Mouse (Mus musculus) ovary, adult 18-20 months (tissue): ENCODE measurements at regions not wholly inside any gene's neighbourhood (a gene's known extent, or its start where the extent isn't known, plus 50 kb on each side); places are given as distances from the start of the nearest gene placed in this dataset.

Experiments
- DNase-seq: peaks from one replicate; pipeline ENCODE4 v3.0.0; 2022; ENCODE audit warnings: low spot score, mixed read lengths

DNA sequence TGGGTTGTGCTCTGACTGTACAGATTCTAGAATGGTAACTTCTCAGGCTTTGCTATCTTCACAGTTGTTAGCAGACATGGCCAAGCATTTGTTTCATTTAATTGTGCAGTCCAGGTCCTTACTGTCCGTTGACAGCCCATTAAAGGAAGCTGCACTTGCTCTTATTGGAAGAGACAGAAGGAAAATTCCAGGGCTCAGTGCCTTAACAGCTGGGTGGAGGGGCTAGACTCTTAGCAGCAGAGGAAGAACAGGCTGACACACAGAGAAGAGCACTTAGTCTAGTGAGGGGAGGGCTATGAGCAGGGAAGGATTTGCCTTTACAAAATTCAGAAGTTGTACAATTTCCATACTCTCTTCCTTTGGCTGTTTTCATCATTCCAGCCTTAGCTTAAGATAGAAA lies 161.5 kb upstream of the Ghitm start:
- no peak for DNase-seq

DNA sequence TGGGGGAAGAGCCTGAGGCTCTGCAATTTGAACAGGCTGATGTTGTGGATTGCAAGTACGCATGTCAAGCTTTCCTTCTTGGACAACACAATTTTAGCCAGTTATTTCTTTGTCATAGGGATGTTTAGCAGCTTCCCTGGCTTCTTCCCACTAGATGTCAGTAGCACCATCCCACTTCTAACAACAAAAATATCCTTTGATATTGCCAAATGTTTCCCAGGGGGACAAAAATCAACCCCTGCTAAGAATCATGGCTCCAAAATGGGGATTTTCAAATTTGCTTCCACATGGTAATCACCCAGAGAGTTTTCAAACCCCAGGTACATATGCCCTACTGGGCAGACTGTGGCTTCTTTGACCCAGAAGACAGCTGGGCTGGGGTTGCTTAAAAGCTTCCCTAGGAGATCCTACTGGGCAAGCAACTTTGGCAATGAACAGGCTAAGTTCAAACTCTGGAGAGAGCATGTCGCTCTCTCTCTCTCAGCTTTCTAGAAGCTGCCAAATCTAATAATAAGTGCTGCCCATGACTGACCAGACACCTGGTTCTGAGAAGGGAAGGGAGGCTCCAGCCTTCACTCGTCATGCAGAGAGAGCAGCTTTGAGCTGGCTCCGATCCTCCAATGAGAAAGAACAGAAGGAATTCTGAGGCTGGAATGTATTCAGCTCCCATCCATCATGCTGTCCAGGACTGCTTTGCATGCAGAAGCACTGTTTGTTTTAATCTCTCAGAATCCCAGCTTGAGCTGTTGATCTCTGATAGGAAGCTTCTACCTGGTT lies 157.2 kb upstream of the Ghitm start:
- peak; percentile 3 for DNase-seq

DNA sequence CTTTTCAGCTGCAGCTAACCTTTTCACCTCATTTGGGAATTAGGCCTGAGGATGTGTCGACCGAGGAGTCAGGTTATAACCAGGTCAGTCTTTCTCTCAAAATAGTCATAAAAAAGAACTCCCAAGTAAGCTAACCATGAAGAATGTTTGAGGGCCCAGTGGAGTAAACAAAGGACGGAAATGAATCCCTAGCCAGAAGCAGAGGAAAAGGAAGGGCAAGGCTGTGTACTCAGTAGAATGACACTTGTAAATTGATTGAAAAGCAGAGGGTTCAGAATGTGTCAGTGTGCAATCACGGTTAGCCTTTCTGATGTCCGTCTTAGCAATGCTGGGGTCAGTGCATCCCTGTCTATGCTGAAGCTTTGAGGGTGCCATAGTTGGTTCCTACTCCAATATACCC lies 149.3 kb upstream of the Ghitm start:
- DNase-seq: no peak

DNA sequence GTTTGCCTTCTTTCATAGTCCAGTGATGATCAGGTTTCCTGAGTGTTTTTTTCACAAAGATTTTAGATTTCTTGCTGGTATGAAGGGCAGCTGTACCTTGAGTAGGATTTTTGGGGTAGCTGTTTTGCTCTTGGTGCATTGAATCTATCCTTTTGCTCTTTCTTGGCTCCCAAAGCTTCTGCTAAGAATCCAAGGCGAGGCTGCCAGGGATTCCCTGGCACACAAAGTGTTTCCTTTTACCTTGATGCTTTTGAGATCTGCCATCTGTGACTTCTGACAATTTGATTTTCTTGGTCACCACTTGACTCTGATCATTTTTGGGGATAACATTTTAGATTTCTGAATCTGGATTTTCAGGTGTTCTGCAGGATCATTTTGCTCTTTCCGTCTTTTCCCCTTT lies 144.3 kb upstream of the Ghitm start:
- DNase-seq: no peak

DNA sequence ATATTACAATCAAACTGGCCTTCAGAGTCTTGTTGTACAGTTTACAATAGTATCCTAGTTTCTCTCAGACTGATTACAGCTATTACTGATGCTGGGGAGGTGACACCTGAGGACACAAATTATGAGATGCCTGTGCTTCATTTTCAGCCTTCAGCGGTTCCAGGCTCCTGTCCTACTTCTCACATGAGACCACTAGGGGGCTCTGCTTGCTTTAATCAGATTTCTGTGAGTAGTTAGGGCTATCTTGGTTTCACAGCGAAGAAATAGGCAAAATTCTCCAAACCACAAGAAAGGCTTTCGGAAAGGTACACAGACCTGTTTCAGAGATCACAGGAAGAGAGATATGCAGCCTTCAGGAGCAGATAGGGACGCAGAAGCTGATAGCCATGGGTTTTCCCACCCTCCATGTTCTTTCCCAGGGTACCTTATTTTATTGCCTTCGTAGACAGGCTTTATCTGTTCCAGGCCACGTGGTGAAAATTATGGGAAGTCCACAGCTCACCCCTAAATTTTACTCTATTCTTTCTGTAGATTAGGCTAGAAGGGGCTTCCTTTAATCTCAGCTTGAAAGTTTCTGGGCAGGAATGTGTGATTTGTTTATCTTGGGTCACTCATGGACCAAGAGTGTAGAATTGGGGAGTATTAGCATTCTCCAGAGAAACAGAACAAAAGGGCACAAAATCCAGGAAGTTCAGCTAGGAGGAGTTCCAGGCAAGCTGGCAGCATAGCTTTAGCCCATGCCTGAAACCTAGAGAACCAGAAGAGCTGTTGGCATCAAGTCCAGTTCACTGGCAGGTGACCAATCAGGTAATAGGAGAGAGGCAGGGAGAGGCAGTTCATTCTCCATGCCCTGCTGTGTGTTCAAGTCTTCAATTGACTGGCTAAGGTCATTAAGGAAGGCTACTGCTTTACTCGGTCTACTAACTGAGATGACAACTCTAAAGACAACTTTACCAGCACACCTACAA lies 141.9 kb upstream of the Ghitm start:
- no peak for DNase-seq

DNA sequence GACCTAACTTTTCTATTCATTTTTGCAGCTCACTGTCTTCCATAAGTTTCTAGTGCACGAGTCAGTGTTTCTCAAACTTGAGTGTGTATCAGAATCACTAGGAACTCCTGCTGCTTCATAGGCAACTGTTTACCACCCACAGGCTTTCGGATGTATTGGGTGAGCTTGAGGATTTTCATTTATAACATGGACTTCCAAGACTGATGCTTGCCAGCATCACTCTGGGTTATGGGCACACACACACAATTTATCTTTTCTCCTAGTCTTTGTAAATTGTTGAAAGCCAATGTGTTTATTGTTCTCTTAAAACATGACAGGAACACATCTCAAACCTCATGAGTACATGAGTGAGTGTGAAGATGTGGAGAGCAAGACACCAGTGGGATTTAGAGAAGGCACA lies 137.0 kb upstream of the Ghitm start:
- DNase-seq: no peak

DNA sequence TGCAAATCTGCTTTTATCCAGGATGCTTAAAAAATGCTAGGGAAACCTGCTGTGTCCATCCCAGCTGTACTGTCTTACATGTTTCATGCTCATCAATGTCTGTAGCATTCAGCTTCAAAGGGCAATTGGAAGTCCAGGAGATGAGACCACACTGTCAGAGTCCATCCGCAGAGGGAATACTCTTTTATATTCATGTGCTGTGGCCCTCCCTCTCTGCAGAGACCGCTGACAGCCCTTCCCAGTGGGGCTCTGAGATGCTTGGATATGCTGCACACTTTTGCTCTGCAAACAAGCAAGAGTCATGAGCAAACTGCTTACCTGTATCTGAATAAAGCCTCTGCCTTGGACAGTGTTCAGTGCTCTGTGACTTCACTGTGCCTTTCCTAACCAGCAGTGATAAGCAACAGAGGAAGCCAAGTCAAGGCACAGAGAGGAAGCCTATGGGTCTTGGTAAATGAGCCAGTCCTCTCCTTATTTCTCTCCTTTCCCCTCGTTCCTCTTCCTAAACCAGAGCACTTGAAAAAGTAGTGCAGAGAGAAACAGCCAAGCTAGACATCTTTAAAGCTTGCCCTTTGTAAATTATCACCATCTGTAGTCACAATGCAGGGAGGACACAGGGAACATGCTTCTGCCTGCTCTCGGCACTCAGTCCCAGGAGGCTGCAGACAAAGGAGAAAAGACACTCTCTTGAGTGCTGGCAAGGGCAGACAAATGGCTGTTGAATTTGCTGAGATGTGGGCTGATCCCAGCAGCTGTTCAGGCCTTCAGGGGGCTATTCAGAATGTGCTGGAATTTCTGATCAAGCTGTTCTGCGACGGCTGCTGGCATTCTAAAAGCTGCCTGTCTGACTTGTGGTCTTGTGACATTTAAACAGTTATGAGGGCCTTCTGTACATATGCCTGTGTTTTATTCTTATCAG lies 136.2 kb upstream of the Ghitm start:
- DNase-seq: no peak

DNA sequence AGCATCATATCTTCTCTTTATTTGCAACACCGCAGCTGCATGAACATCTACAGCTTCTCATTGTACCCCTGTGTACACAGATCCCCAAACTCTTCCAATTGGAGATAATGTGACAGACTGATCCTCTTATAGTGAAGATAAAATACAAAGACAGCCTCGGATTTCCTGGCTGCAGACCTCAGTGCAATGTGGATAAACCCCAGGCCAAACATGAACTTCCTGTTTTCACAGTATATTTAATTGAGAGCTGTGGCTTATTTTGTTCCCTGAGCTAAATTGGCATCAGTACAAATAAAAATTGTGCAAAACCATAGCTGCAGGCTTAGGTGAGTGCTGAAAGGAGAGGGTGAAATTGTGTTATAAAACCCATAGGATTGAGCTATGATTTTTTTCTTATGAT lies 134.8 kb upstream of the Ghitm start:
- no peak for DNase-seq

DNA sequence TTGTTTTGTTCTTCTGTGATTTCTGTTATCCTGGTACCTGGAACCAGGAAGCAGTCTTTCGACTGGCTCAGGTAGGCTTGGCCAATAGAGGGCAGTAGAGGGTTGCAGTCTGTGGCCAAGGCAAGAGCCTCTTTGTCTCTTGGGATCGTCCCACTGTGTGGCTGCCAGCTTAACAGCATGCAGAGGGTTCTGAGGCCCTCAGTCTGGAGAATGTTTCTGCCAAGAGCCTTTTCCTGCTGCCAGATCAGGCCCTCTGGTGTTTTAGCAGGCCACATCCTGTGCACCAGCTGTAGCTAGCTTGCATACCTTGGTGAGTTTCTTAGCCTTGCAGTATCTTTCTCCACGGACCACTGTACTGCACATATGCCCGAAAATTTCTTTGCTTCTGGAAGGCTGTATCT lies 103.6 kb upstream of the Ghitm start:
- peak; percentile 5 for DNase-seq

DNA sequence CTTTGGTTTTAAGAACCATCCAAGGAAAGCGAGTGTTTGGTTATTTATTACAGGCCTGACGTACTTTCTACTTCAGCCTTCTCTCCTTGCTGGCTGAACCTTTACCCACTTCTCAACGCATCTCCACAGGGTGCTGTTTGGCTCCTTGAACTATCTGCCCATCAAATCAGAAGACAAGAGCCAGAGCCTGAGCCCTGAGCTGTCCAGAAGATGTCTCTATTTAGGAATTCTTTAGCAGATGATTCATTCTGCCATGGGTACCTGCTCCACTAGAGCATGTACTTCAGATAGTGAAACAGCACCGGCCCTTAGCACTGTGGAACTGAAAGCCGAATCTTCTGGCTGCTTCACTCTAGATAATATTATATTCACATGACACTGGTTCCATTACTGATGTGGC lies 102.1 kb upstream of the Ghitm start:
- DNase-seq: no peak

DNA sequence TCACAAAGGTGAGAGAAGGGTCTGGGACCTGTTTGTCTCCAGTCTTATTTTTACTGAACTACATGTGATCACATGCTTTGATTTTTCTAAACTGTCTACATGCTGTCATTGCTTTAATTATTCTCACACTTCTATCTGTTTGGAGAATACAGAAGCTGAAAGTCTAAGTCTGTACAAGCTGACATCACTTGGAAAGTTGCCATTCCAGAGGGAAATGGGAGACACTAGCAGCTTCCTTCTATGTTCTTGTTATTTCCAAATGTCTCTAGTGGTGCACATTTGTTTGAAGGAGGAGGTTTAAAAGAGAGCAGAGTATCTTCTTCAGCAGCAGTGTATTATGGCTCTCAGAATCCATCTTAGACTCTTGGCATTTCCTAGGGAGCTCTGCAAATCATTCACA lies 73.2 kb upstream of the Ghitm start:
- no peak for DNase-seq

DNA sequence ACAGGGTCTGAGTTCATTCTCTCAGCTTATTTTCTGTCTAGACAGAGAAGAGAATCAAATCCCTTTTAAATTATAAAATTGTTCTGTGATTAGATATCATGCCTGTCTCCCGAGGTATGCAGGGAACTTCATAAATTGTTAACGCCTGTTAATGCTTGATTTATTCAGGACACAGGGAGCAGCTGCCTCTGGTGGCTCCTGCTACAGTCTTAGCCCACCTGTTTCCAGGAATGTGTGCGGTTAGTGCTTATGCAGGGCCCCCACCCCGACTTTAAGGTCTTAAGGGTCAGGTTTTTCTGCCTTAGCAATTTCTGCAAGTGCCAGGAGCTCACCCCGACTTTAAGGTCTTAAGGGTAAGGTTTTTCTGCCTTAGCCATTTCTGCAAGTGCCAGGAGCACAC lies 54.7 kb upstream of the Ghitm start:
- DNase-seq: no peak
